Mouse (Mus musculus) lung, adult 18-20 months (tissue): ENCODE data around the gene Wnt9a.
"Not testable (repeated sequence)": the region's sequence is repeated elsewhere in the genome, so short reads cannot be mapped to it uniquely, and the experiment has no call there.

Source experiments
- DNase-seq, 2 experiments: peaks; one replicate each; pipeline ENCODE4 v3.0.0; 2022; ENCODE audit warnings: mixed read lengths in 2 of 2

Wnt9a gene

DNA sequence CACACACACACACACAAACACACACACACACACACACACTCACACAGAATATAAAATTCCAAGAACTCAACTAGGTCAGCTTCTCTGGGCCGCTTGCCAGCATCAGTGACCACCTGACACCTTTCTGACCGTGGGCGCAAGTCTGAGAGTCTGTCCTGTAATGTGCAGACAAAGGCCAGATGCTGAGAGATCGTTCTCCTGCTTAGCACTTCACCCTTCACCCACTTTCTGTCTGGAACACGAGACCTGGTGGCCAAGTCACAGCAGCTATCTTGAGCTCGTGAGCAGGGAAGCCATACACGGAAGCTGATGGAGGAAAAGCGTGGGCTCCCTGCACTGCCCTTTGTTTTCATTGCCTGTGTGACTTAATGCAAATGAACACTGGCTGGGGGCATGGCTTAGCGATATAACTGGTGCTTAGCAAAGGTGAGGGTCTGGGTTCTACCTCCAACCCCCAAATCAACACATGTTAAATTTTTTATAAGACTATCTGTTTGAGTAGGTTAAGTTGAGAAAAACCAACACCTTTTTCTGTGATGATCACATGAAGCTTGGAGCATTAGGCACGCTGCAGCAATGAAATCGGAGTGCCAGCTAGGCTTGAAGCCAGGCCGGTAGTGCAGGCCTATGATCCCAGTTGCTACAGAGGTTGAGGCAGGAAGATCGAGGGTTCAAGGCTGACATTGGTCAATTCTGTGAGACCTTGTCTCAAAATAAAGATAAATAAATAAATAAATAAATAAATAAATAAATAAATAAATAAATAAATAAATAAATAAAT, 31.4 kb downstream of the Wnt9a start:
- no peak for DNase-seq

GRCm38 (mm10) chr11:59338736-59339120, 32.0 kb downstream of the Wnt9a start:
- DNase-seq, result no peak

DNA sequence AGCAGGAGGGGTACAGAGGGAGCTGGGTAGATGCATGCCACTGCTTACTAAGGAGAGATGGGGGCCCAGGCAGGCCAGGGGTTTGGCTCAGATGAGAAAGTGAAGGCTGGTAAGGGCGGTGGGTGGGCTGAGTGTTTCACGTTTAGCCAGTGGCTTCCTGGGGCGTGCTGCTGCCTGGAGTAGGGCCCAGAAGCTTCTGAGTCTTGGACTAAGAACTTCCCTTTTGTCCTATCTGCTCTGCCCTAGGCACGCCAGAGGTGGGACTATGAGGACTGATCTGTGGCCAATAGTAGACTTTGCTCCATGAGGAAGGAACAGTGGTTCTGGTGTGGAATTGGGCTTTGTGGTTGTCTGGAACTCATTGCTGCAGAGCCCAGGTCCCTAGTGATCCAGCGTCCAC, 36.2 kb downstream of the Wnt9a start:
- no peak for DNase-seq

DNA sequence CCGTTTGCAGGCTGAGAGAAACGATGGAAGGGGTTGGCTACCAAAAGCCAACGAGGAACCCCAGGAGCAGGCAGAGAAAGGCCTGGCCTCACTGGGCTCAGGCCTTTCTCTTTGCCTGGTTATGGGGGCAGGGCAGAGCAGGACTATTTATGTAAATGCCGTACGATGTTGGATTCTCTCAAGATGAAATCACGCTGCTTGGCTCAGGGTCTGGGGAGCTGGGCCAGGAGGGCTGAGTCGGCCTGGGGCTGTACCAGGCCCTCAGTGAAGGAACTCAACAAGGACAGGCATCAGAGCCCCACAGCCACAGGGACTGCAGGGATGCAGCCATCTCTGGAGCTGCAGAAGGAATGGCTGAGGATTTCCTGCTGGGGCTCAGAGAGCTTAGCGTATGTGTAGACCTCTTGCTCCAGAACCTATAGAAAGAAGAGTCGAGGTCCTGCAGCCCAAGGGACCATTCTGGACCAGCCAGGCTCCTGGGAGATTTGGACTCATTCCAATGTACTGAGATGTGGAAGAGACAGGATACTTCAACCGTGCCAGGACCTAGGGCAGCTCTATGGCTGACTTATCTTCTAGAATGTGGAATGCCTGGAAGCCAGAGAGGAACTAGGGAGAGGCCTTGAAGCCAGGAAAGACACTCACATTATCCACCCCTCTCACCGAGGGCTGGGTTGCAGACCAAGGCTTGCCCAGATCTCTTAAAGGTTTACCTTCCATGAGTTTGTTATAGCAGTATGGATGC, 39.6 kb downstream of the Wnt9a start:
- peak; percentile 55 to 64 for DNase-seq

DNA sequence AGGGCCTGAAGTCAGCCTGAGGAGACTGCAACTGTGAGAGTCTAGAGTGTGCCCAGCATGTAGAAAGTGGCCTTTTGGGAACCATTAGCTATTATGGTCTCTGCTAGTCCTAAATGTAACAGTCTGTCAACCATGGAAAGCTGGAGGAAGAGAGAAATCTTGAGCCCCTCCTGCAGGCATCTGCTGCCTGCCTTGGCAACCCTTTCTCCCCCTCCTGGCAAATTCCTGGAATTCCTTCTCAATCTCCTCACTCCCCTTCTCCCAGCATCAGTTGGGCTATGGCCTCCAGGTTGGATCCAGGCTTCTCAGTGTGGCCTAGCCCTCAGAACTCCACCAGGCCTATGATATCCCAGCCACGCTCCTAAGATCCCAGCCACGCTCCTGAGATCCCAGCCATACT, 43.6 kb downstream of the Wnt9a start:
- no peak for DNase-seq

DNA sequence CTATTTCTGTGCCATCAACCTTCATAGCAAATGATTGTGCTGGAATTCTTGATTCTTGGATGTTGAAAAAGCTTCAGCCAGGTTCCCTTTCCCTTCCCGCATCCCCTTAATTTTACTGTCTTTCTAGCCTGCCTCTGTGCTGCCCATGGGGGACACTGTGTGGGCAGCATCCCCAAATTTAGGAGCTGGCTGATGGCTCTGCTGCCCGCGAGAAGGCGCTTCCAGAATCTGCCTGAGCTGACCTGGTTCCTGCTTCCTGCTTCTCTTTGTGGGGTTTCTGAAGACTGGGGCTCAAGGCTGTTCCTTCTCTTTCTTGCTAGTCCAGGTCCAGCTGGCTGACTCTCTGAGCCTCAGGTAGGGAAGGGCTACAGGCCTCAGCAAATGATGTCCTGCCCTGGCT, 48.1 kb downstream of the Wnt9a start:
- DNase-seq, result no peak

GRCm38 (mm10) chr11:59356874-59357289, 50.2 kb downstream of the Wnt9a start:
- no peak for DNase-seq

DNA sequence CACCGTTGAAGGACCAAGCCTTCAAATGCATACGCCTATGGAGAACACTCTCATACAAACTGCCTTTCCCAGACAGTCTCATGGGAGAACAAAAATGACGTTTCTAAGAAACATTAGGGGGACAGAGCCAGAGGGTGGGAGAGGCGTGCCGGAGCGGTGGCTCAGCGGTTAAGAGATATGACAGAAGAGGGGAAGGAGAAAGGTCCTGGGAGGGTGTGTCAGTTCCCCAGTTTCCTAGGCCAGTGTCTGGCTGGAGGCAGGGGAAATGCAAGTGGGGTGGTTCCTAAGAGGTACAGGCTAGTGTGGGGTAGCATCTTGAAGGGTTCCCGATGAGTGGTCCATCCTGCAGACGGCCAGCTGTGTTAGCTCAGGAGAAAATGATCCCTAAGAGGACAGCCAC, 54.6 kb downstream of the Wnt9a start:
- DNase-seq, result no peak

DNA sequence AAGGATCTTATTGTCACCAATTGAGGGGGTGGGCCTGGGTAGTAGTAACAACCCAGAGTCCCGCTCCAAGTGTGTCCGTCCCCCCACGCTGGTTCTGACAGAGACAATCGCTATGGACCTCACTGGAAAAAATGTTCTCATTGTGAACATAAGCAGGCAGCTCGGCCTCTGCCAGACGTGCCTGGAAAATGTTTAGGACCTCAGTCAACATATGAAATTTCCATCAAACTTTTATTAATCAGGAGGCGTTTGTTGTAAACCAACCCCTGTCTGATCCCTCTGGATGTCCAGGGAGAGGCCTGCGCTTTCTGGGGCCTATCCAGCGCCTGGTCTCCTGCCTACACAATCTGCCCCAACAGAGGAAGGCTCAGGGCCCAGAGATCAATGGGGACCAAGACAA, 57.3 kb downstream of the Wnt9a start:
- DNase-seq, result no peak

- DNase-seq, result no peak
These were observed 57.7 kb downstream of the Wnt9a start for GRCm38 (mm10) chr11:59364417-59364816.

- no peak for DNase-seq
These were observed 59.3 kb downstream of the Wnt9a start for GRCm38 (mm10) chr11:59366031-59366430.

GRCm38 (mm10) chr11:59366633-59367032, 59.9 kb downstream of the Wnt9a start:
- DNase-seq, result peak in 1 of 2 experiments; percentile 13

- not testable (repeated sequence) for DNase-seq
These were observed 61.2 kb downstream of the Wnt9a start for GRCm38 (mm10) chr11:59367955-59368354.

DNA sequence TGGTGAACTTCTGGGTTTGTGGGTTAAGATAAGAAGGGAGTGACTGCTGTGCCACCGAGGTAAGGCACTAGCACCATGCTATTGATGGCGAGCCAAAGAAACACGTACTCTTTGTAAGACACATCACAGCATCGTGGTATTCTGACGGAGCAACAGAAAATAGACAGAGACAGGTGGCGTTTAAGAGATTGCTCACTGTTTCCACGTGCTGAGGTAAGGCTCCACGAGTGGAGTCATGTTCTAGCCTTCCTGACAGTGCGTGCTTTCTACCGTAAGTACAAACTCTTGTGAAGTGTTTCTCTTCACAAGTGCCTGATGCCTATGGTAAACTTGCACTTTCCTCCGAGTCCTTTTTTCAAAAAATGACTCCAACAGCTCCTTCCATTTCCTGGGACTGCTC, 63.1 kb downstream of the Wnt9a start:
- no peak for DNase-seq

- no peak for DNase-seq
These were observed 68.7 kb downstream of the Wnt9a start, which contains the start of gene Prss38 for GRCm38 (mm10) chr11:59375475-59375874. Gene Prss38 (minus strand): TSS chr11:59375657.

- DNase-seq, result no peak
These were observed 71.3 kb downstream of the Wnt9a start for GRCm38 (mm10) chr11:59377999-59378398.

- no peak for DNase-seq
These were observed 72.8 kb downstream of the Wnt9a start for GRCm38 (mm10) chr11:59379547-59379946.
